Mouse (Mus musculus): ENCODE results near the gene Rptor.

Gene Rptor

DNA sequence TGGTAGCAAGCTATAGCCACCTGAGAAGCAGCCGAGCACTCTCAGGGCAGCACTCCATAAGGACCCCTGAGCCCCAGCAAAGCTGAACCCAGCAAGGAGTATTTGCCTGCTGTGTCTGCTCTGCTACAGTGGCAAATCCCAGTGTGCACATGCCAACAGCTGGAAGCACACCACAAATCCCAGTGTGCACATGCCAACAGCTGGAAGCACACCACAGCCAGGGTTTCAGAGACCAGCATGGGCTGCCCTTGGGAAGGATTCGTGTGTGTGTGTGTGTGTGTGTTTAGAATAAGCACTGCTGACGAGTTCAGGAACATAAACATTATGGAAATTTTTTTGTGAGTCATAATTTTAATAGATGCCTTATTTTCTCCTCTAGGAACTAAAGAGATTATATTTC lies 265.4 kb downstream of the Rptor start:
- DNase-seq: no peak

GRCm38 (mm10) chr11:119868556-119868955 lies 265.9 kb downstream of the Rptor start:
- no peak for DNase-seq

DNA sequence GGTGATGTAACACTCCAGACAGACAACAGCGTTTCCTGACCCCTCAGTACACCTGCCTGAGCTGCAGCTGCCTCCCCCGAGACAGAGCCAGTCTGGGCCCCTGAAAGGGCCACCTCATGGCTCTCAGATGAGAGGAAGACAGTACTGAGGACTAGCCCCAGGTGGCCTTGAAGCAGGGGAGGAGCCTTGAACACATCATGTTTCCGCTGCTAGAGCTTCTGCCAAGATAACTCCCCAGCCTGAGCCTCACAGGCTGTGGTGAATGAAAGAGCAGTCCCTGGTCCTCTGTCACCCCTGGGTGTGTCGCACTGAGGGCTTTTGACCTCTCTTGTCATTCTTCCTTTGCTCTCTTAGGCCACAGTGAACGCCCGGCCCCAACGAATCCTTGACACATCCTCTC lies 268.4 kb downstream of the Rptor start:
- DNase-seq: peak in 1 of 2 experiments; percentile 26

DNA sequence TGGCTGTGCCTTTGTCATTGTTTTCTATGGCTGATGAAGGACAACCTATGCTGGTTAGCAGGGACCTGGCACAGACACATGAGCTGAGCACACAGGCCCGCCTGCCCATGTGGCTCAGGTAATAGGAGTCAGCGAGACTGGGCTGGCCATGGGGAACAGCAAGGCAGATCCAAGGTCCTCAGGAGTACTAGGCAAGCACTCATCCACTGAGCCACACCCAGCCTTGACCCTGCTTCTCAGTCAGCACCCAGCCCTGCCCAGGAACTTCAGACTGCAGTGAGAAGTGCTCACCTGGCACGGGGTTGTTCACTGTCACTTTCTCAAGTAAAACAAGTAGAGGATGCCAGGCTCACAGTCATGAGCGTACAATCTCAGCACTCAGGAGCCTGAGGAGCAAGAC lies 270.9 kb downstream of the Rptor start:
- no peak for DNase-seq

- no peak for DNase-seq
Observed at GRCm38 (mm10) chr11:119874841-119875240, 272.1 kb downstream of the Rptor start.

GRCm38 (mm10) chr11:119875685-119876084 lies 273.0 kb downstream of the Rptor start:
- DNase-seq: no peak

- DNase-seq: no peak
Observed at GRCm38 (mm10) chr11:119877124-119877523, 274.4 kb downstream of the Rptor start.

DNA sequence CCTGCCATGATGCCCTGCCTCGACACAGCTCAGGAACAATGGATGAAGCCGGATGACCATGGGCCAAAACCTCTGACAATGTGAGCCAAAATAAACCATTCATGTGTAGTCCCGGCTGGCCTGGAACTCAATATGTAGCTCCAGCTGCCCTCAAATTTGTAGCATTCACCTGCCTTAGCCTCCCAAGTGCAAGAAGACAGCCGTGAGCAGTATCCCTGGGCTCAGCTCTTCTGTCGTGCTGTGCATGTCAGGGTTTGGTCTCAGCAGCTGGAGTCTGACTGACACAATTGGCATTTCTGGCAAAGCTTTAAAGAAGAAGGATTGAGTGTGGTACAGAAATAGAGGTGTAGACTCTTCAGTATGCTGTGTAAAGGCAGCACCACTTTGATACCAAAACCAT lies 276.9 kb downstream of the Rptor start:
- DNase-seq: no peak

DNA sequence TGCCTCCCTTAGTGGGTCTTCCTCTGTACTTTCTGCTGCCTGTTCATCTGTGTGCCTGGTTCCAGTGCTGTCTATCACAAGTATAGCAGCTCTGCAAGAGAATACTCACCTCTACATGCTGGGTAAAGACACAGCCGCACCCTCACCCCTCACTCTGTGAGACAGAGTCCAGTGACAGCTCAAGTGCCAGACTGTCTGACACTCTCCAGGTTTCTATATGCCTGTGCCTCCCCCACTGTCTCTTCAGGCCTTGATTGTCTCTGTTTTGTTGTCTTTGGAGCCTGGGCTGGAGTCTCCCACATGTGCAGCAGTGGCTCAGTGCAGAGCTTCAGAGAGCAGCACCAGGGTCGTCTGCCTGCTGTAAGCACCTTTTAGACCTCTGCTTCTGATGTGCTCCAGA lies 280.9 kb downstream of the Rptor start:
- no peak for DNase-seq

GRCm38 (mm10) chr11:119889966-119890365 lies 287.3 kb downstream of the Rptor start:
- DNase-seq: no peak

DNA sequence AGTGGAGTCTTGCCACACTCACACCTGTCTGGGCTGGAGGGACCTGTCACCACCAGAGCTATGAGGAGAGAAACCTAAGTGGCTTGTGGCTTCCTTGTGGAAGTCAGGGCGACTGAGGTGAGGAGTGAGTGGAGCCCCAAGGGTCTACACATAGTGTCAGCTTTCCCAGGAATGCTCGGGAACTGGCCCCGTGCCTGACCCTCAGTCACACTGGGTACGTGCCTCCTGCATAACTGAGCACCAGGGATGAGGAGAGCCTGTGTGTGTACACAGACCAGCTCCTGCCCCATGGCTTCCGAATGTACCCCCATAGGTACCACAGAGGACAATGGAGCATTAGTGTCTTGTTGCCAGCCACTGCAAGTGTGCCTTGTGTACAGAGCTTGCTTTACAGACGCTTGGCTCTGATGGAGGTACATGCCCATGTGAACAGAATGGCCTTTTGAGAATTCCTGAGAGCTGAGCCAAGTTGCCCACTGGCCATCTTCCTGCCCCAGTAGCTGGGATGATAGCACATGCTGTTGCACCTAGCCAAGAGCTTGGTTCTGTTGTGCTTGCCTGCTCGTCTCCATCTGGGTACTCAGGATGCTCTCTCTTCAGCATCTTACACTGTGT lies 289.0 kb downstream of the Rptor start:
- no peak for DNase-seq

GRCm38 (mm10) chr11:119893667-119894236 lies 291.0 kb downstream of the Rptor start:
- no peak for DNase-seq

DNA sequence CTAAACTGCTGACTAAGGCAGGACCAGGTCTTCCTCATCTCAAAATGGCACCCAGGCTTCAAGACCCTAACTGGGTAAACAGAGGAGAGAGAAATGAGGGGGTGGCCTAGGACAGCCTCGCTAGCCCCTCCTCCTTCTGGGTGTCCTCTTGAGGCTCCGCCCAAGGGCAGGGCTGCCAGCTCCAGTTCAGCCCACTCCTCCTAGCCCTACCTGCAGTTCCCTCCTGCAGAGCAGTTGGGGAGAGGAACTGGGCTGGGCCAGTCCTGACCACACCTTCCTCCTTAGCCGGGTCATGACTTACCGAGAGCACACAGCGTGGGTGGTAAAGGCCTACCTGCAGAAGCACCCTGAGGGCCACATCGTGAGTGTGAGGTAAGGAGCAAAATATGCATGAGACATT lies 291.9 kb downstream of the Rptor start:
- DNase-seq: no peak

DNA sequence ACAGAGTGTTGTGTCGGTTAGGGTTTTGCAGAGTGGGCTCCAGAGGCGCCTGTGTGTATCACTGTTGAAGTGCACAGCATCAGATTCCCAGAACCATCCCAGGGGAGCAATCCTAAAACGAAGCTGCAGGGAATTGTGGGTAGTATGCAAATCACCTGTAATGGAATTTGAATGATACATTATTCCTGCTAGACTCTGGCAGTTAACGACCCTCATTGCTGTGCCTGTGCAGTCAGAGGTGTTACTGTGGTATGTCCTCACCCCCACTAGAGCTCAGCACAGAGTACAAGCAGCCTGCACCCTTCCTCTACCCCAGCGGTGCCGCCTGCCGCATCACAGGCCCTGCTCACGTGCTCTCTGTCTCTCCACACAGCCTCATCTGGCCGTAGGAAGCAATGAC lies 294.3 kb downstream of the Rptor start:
- DNase-seq: no peak

DNA sequence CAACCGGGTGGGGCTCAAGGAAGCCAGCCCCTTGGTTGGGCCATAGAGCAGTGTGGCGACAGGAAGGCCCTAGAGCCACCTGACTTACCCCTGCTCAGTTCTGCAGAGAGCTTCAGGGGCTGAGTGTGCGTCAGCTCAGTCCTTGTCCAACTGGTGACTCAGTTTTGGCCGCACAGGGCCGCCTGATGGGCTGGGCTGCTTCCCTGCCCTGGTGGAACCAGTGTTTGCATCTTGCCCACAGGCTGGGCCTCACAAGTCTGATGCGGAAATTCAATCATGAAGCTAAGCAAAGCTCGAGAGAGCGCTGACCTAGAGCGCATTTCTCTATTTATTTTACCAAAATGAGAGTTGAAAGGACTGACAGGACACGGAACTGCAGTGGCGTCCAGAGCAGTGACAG lies 296.3 kb downstream of the Rptor start:
- DNase-seq: no peak

DNA sequence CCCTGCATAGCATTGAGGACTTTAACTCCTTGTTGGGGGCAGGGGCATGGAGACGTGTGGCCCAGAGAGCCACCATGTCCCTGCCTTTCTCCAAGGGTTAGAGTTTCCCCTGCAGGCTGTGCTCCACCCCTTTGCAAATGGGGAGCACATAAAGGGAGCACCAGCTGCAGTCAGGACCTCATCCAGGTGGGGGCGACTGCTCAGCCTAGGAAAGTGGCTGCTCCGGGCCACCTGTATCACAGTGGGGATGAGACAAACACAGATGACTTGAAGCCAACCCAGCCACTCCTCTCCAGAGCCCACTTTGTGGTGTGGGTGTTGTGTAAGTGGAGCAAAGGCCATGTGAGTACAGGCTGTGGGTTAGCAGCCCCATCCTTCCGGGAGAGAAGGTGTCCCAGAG lies 298.5 kb downstream of the Rptor start:
- no peak for DNase-seq

- DNase-seq: no peak
Observed at GRCm38 (mm10) chr11:119902891-119903290, 300.2 kb downstream of the Rptor start.

- DNase-seq: peak in 1 of 2 experiments; percentile 41
Observed at GRCm38 (mm10) chr11:119904621-119905286, 302.0 kb downstream of the Rptor start.

- no peak for DNase-seq
Observed at GRCm38 (mm10) chr11:119905794-119906193, 303.1 kb downstream of the Rptor start.

GRCm38 (mm10) chr11:119907006-119907650 lies 304.4 kb downstream of the Rptor start:
- DNase-seq: no peak

DNA sequence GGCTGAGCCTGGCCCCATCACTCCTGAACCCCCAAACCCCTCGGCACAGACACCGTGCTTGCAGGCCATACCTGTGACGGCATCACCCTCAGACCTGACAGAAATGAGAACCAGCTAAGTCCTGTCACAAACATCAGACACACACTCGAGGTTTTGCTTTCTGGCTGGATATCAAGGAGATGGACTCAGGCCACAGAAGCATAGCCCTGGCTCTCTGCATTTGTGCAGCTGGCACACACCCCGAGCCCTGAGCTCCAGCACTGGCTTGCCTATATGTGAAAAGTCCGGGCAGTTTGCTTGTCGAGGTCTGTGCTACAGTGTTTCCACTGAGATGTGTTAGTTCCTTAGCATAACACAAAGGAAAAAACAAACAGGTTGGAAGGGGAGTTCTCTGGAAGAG lies 305.0 kb downstream of the Rptor start:
- DNase-seq: no peak

DNA sequence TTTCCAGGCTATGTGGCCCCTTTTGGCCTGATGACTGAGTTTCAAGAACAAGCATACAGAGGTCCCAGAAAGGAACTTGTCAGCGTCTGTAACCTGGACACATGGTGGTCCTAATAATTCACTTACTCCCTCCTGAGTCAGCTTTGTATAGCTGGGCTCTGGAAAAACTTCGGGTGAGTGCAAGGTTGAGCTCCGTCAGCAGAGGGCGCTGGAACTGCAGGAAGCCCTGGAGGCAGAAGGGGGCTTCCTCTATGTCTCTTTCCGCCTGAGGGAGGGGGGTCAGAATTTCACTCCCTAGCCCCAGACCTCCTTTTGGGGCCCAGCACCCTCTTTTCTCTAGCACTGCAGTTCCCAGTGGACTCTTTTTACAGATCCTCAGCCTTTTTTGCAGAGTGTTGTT lies 306.7 kb downstream of the Rptor start:
- peak; percentile 51 to 55 for DNase-seq

DNA sequence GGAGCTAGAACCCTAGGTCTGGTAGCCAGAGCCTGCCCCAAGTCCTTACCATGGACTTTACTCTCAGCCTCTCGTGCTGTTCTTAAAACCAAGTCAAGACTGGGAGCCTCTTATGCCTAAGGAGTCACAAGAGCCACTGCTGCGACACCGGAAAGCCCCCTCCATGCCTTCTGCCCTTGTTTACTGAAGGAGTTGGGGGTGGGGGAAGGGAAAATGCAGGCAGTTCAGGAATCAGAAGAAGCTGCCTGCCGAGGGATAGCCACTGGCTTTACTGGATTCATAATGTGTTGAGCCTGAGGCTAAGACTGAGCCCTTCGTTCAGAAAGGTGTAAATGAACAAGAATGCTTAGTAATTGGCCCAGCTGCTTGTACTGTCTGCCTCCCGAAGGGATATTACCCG lies 310.1 kb downstream of the Rptor start:
- DNase-seq: no peak

Measured in thymus, adult 18-20 months (tissue).